Mouse (Mus musculus) ES-Bruce4 (cell line): ENCODE results near the gene 2610001J05Rik.

ENCODE experiments used
- CTCF ChIP-seq: IDR thresholded peaks from one replicate; pipeline ENCODE4 v1.8.1; 2011; ENCODE audit warnings: low read depth, low read length
- EP300 ChIP-seq: IDR thresholded peaks from 2 replicates; pipeline ENCODE4 v1.6.1; 2011; ENCODE audit warnings: low read depth, low read length; ENCODE audit not compliant: insufficient read depth
- POLR2A ChIP-seq: IDR thresholded peaks from one replicate; pipeline ENCODE4 v1.8.1; 2011; ENCODE audit warnings: low read length; ENCODE audit not compliant: insufficient read depth

DNA sequence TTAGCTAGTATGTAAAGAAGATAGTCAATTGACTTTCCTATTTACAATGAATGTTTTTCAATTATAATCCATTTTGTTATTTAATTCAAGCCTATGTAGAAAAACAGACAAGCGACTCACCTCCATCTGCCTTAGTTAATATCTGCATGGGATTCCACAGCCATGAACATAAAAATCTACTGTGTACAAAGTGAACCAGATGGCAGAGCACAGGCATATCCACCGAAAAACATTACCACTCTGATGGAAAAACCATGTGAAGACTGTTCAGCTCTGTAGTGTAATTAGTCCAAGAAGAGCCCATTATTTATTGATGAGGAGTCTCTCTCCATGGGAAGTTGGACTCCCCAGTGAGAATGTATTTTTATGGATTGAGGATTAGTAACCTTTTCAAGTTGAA lies 38.5 kb downstream of the 2610001J05Rik start:
- TF ChIP-seq CTCF: no peak
- no peak for TF ChIP-seq EP300
- TF ChIP-seq POLR2A: no peak
